Mouse (Mus musculus) spleen, adult 2 months (tissue): Measurements from ENCODE around the gene Slit3.

ENCODE experiments used
- CTCF ChIP-seq: fragments of 200-500 bp; IDR thresholded peaks from 2 replicates; pipeline ENCODE4 v1.5.1; 2011; ENCODE audit warnings: mild to moderate bottlenecking, inconsistent platforms; ENCODE audit not compliant: insufficient read depth, insufficient read length, insufficient replicate concordance; ENCODE audit errors: extremely low read depth
- POLR2A ChIP-seq: fragments of 200-500 bp; IDR thresholded peaks from 2 replicates; pipeline ENCODE4 v1.6.1; 2011; ENCODE audit warnings: low read depth, low read length, inconsistent platforms

GRCm38 (mm10) chr11:35085351-35085750 lies 35.7 kb upstream of the Slit3 start:
- TF ChIP-seq CTCF (no peak), POLR2A (no peak)
